Mouse (Mus musculus): ENCODE data around the gene 2410002F23Rik. TPM values are rescaled to one million over a fixed set of nuclear protein-coding genes. Genes with fewer than 3 reads are reported as not detected.
"Not testable (repeated sequence)": the region's sequence is repeated elsewhere in the genome, so short reads cannot be mapped to it uniquely, and the experiment has no call there.

The 2410002F23Rik gene
- 240 and 264 TPM in 2 replicates for polyA plus RNA-seq (2015; fragmentation: Nextera tagmentation; extraction: Ambion mirVana)

DNA sequence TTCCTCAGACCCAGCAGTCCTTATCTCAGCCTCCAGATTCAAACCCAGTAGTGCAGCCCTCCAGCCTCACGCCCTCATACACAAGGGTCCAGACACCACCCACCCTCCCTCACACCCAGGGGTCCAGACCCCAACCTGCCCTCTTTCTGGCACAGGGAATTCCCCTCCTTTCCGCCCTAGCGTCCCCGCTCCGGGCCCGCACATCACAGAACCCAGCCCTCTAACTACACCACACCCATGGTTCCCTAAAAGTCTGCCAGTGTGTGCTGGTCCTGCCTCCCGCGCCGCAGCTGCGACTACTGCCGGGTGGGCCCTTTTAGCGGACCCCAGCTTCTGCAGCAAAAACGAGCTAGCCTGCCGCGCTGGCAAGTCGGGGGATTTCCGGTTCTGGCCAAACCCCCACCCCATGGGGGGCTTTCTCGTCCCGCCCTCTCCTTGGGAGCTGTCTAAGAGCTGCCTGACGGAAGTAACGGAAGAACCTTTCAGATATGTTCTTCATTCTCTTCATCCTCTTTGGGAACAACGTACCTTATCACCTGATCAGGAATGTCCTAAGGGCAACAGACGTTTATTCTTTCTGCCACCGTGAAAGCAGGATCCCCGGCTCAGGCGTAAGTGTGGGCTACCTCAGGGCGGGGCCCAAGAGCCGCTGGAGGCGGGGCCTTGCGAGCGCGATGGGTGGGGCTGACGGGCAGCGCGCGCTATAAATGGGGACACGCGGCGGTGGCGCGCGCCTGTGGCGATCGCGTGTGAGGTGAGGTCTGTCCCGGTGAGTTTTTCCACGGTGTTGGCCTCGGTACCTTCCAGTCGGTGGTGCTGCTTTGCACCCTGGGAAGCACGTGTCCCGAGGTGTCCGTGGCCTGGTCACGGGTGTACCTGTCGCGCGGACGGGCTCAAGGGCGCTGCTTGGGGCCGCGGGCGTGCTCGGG lies at the start of gene 2410002F23Rik, which contains the start of gene 1700028J19Rik:
2410002F23Rik (plus strand) TSS at position 668 of the 929 bp plus-strand sequence.
1700028J19Rik (minus strand) TSS at position 641 of the 929 bp plus-strand sequence.
- 0% methylated on average over 61 of the region's 62 CpGs for WGBS
- ATAC-seq, result peak; percentile 86

DNA sequence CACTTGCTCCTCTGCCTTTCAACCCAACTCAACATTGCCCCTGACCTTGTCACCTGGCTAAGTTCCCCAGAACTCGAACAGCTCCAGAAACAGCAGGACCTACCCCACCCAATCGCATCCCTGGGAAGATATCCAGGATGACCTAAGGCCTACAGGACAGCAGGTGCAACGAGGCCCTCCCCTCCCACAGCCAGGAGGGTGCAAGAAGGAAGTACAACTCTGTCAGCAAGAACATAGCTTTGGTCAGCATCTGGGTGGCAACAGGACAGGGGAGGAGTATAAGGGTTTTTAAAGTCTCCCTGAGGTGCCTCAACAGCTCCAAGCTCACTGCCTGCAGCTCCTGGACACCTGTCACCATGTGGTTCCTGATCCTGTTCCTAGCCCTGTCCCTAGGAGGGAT lies 48.6 kb upstream of the 2410002F23Rik start, which contains the start of gene Klk1b3:
Klk1b3 (plus strand) TSS at position 301 of the 400 bp plus-strand sequence.
- no peak within 1 kb of the TSS for H3K4me3 ChIP-seq (replicated peaks; ENCODE audit: low read length)
- H3K4me1 ChIP-seq (replicated peaks; ENCODE audit: control insufficient read depth, insufficient read depth, low read length), result no peaks in the 10 kb centered on the region
- no peaks in the 10 kb centered on the region for H3K9me3 ChIP-seq (ENCODE audit: control insufficient read depth, low read length)
- no peak for ATAC-seq
- H3K4me2 ChIP-seq (ENCODE audit: low read length), result no peak within 1 kb of the TSS
- 72% methylated on average over 3 of the region's 3 CpGs for WGBS
- H3K27me3 ChIP-seq (replicated peaks; ENCODE audit: control insufficient read depth, insufficient read depth, low read length), result no peaks in the 10 kb centered on the region
- H3K36me3 ChIP-seq (ENCODE audit: control insufficient read depth, insufficient read depth), result no peaks in the 10 kb centered on the region
- no peak within 1 kb of the TSS for H3K27ac ChIP-seq (ENCODE audit: low read length)
- no peak within 1 kb of the TSS for H3K9ac ChIP-seq (replicated peaks; ENCODE audit: low read depth, low read length)

More for the DNA sequence above, at the start of gene 2410002F23Rik, which contains the start of gene 1700028J19Rik:
- H3K4me2 ChIP-seq (ENCODE audit: low read length), result peak within 1 kb of the TSS; percentile 91
- H3K36me3 ChIP-seq (ENCODE audit: control insufficient read depth, insufficient read depth), result peaks cover 22% of the 10 kb centered on the region
- peaks cover 22% of the 10 kb centered on the region for H3K4me1 ChIP-seq (replicated peaks; ENCODE audit: control insufficient read depth, insufficient read depth, low read length)
- no peaks in the 10 kb centered on the region for H3K9me3 ChIP-seq (ENCODE audit: control insufficient read depth, low read length)
- peak within 1 kb of the TSS; percentile 88 for H3K4me3 ChIP-seq (replicated peaks; ENCODE audit: low read length)
- peak within 1 kb of the TSS; percentile 93 for H3K27ac ChIP-seq (ENCODE audit: low read length)
- H3K27me3 ChIP-seq (replicated peaks; ENCODE audit: control insufficient read depth, insufficient read depth, low read length), result no peaks in the 10 kb centered on the region
- H3K9ac ChIP-seq (replicated peaks; ENCODE audit: low read depth, low read length), result peak within 1 kb of the TSS; percentile 96

DNA sequence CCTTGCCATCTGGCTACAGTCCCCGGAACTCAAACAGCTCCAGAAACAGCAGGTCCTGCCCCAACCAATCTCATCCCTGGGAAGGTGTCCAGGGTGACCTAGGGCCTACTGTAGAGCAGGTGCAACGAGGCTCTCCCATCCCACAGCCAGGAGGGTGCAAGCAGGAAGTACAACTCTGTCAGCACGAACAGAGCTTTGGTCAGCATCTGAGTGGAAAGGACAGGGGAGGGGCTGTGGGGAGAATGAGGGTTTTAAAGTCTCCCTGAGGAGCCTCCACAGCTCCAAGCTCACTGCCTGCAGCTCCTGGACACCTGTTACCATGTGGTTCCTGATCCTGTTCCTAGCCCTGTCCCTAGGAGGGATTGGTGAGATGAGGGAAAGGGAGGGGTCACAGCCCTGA lies 39.4 kb upstream of the 2410002F23Rik start, which contains the start of gene Klk1b4:
Klk1b4 (plus strand) TSS at position 301 of the 400 bp plus-strand sequence.
- not testable (repeated sequence) for H3K36me3 ChIP-seq (ENCODE audit: control insufficient read depth, insufficient read depth); H3K27ac ChIP-seq (ENCODE audit: low read length); H3K27me3 ChIP-seq (replicated peaks; ENCODE audit: control insufficient read depth, insufficient read depth, low read length); H3K9me3 ChIP-seq (ENCODE audit: control insufficient read depth, low read length); H3K9ac ChIP-seq (replicated peaks; ENCODE audit: low read depth, low read length); H3K4me1 ChIP-seq (replicated peaks; ENCODE audit: control insufficient read depth, insufficient read depth, low read length); H3K4me3 ChIP-seq (replicated peaks; ENCODE audit: low read length); H3K4me2 ChIP-seq (ENCODE audit: low read length); ATAC-seq
- 56% methylated on average over 3 of the region's 3 CpGs for WGBS

DNA sequence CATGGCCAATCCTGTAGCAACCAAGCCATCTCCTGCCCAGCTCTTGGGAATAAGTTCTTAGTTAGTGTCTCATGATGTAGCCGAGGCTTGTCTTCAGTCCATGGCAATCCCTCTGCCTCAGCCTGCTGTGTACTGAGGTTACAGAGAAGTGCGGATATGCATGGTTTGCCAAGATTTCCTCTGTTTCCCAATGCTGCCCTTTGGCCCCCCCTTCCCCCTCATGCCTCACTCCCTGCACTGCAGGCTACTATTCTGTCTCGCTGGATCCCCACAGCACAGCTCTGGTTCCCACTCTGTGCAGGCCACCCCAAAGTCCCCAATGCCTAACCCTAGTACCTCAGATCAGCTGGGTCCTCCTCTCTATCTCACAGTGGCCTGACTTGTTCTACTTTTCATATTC lies 38.2 kb upstream of the 2410002F23Rik start:
- H3K9ac ChIP-seq (replicated peaks; ENCODE audit: low read depth, low read length), result no peak overlapping the region
- H3K9me3 ChIP-seq (ENCODE audit: control insufficient read depth, low read length), result no peaks in the 10 kb centered on the region
- no peaks in the 10 kb centered on the region for H3K4me1 ChIP-seq (replicated peaks; ENCODE audit: control insufficient read depth, insufficient read depth, low read length)
- H3K27me3 ChIP-seq (replicated peaks; ENCODE audit: control insufficient read depth, insufficient read depth, low read length), result no peaks in the 10 kb centered on the region
- H3K4me2 ChIP-seq (ENCODE audit: low read length), result no peak overlapping the region
- no peak overlapping the region for H3K4me3 ChIP-seq (replicated peaks; ENCODE audit: low read length)
- no peaks in the 10 kb centered on the region for H3K36me3 ChIP-seq (ENCODE audit: control insufficient read depth, insufficient read depth)
- no peak overlapping the region for H3K27ac ChIP-seq (ENCODE audit: low read length)
- no peak for ATAC-seq
- WGBS, result 79% methylated on average over 3 of the region's 3 CpGs

DNA sequence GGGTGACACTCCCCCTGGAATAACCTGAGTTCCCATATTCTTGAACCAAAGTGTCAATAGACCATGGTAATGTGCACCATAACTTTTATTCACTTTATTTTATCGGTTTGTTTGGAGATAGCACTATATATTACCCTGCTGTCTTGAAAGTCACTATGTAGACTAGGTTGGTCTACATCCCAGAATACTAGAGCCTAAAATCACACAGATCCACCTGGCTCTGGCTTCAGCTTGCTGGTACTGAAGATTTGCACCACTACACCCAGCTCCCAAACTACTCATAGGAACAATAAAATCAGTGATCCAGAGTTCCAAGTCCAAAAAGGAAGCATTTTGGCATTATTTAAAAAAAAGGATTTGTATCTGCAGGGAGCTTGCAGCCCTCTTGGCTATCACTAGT lies 30.9 kb upstream of the 2410002F23Rik start, which contains the start of gene Klk1b5:
Klk1b5 (plus strand) TSS at position 301 of the 400 bp plus-strand sequence.
- Histone ChIP-seq H3K4me3 (replicated peaks; ENCODE audit: low read length) (no peak within 1 kb of the TSS), H3K27ac (ENCODE audit: low read length) (no peak within 1 kb of the TSS), H3K4me1 (replicated peaks; ENCODE audit: control insufficient read depth, insufficient read depth, low read length) (no peaks in the 10 kb centered on the region), H3K36me3 (ENCODE audit: control insufficient read depth, insufficient read depth) (no peaks in the 10 kb centered on the region), H3K27me3 (replicated peaks; ENCODE audit: control insufficient read depth, insufficient read depth, low read length) (no peaks in the 10 kb centered on the region), H3K4me2 (ENCODE audit: low read length) (no peak within 1 kb of the TSS), H3K9ac (replicated peaks; ENCODE audit: low read depth, low read length) (no peak within 1 kb of the TSS), H3K9me3 (ENCODE audit: control insufficient read depth, low read length) (no peaks in the 10 kb centered on the region)
- ATAC-seq, result no peak
- WGBS, result 85% methylated on average over 1 of the region's 1 CpGs

DNA sequence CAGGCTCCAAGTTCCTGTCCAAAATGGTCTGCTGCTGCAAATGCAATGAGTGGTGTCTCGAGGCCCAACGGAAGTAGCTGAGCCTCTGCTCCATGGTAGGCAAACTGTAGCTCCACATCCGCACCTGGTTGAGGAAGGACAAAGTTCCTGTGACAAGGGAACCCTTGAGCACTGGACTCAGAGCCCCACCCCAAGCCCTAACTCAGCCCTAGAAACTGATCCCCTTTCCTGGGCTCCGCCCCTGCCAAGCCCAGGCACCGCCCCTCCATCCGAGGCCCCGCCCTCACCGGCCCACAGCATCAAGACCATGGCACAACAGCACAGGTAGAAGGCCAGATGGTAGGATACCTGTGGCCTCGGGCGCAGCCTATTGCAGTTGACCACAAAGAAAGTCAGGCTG lies 24.9 kb upstream of the 2410002F23Rik start:
- H3K4me3 ChIP-seq (replicated peaks; ENCODE audit: low read length); H3K36me3 ChIP-seq (ENCODE audit: control insufficient read depth, insufficient read depth); H3K9ac ChIP-seq (replicated peaks; ENCODE audit: low read depth, low read length); H3K27me3 ChIP-seq (replicated peaks; ENCODE audit: control insufficient read depth, insufficient read depth, low read length); H3K27ac ChIP-seq (ENCODE audit: low read length); H3K9me3 ChIP-seq (ENCODE audit: control insufficient read depth, low read length); H3K4me1 ChIP-seq (replicated peaks; ENCODE audit: control insufficient read depth, insufficient read depth, low read length); ATAC-seq; H3K4me2 ChIP-seq (ENCODE audit: low read length): not testable (repeated sequence)
- WGBS, result 70% methylated on average over 8 of the region's 10 CpGs

DNA sequence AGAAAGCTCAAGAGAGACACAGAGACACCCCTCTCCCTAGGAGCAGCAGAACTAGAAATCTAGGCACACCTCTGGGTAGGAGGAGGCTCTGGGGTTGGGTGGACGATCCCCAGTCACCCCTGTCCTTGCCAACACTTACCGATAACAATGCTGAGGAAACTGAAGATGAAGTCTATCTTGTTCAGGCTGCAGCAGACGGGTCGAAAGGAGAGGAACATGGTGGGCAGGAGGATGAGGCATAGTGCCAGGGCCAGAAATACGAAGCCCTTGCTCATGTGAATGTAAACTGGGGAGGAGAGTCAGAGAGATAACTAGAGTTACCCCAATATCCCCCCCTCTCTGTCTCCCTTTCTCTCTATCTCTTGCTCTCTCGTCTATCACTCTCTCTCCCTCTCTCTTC lies 24.2 kb upstream of the 2410002F23Rik start:
- ATAC-seq; H3K4me2 ChIP-seq (ENCODE audit: low read length); H3K4me3 ChIP-seq (replicated peaks; ENCODE audit: low read length); H3K4me1 ChIP-seq (replicated peaks; ENCODE audit: control insufficient read depth, insufficient read depth, low read length); H3K27ac ChIP-seq (ENCODE audit: low read length); H3K36me3 ChIP-seq (ENCODE audit: control insufficient read depth, insufficient read depth); H3K9ac ChIP-seq (replicated peaks; ENCODE audit: low read depth, low read length); H3K27me3 ChIP-seq (replicated peaks; ENCODE audit: control insufficient read depth, insufficient read depth, low read length); H3K9me3 ChIP-seq (ENCODE audit: control insufficient read depth, low read length): not testable (repeated sequence)
- 73% methylated on average over 6 of the region's 6 CpGs for WGBS

DNA sequence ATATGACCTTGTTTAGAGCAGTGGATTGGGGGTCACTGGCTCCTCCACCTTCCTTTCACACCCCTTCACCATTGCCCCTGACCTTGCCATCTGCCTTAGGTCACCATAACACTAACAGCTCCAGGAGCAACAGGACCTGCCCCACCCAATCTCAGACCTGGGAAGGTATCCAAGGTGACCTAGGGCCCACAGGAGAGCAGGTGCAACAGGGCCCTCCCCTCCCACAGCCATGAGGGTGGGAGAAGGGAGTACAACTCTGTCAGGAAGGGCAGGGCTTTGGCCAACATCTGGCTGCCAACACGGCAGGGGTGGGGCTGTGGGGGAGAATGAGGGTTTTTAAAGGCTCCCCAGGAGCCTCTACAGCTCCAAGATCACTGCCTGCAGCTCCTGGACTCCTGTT lies 21.4 kb upstream of the 2410002F23Rik start, which contains the start of gene Klk1:
Klk1 (plus strand) TSS at position 285 of the 400 bp plus-strand sequence.
- Histone ChIP-seq H3K9me3 (ENCODE audit: control insufficient read depth, low read length) (no peaks in the 10 kb centered on the region), H3K36me3 (ENCODE audit: control insufficient read depth, insufficient read depth) (no peaks in the 10 kb centered on the region)
- WGBS, result 56% methylated on average over 1 of the region's 1 CpGs

DNA sequence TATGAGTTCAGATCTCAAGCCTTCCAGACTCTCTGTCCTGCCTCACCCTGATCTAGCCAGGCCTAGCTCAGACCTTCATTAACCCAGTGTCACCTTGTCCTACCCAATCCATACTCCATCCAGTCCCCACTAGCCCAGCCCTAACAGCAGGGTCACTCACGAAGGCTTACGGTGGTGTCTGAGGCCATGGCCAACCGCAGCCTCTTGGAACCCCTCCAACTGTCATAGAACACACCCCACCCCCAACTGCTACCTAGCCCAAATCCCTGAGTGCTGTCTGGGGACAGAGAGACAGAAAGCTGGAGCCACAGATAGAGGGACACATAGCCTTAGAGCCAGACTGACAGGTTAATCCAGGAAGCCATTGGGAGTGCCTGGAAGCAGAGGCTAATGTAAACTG lies 10.6 kb upstream of the 2410002F23Rik start, which contains the start of gene Gm36864:
Gm36864 (plus strand) TSS at position 269 of the 400 bp plus-strand sequence.
- Histone ChIP-seq H3K4me3 (replicated peaks; ENCODE audit: low read length) (no peak within 1 kb of the TSS), H3K36me3 (ENCODE audit: control insufficient read depth, insufficient read depth) (no peaks in the 10 kb centered on the region), H3K9me3 (ENCODE audit: control insufficient read depth, low read length) (no peaks in the 10 kb centered on the region), H3K27ac (ENCODE audit: low read length) (no peak within 1 kb of the TSS), H3K9ac (replicated peaks; ENCODE audit: low read depth, low read length) (no peak within 1 kb of the TSS), H3K4me1 (replicated peaks; ENCODE audit: control insufficient read depth, insufficient read depth, low read length) (no peaks in the 10 kb centered on the region), H3K27me3 (replicated peaks; ENCODE audit: control insufficient read depth, insufficient read depth, low read length) (no peaks in the 10 kb centered on the region), H3K4me2 (ENCODE audit: low read length) (no peak within 1 kb of the TSS)
- 76% methylated on average over 3 of the region's 3 CpGs for WGBS
- ATAC-seq, result no peak

More for the DNA sequence above, 21.4 kb upstream of the 2410002F23Rik start, which contains the start of gene Klk1:
- Histone ChIP-seq H3K27me3 (replicated peaks; ENCODE audit: control insufficient read depth, insufficient read depth, low read length) (no peaks in the 10 kb centered on the region), H3K4me3 (replicated peaks; ENCODE audit: low read length) (no peak within 1 kb of the TSS), H3K4me1 (replicated peaks; ENCODE audit: control insufficient read depth, insufficient read depth, low read length) (no peaks in the 10 kb centered on the region), H3K9ac (replicated peaks; ENCODE audit: low read depth, low read length) (no peak within 1 kb of the TSS), H3K4me2 (ENCODE audit: low read length) (no peak within 1 kb of the TSS), H3K27ac (ENCODE audit: low read length) (no peak within 1 kb of the TSS)
- ATAC-seq, result no peak

Data from forebrain, embryonic 16.5 days (tissue).